Mouse (Mus musculus) ES-Bruce4 (cell line): ENCODE data around the gene Sidt2. TPM values are rescaled to one million over a fixed set of nuclear protein-coding genes. Genes with fewer than 3 reads are reported as not detected.
A peak's percentile ranks its signal among the peaks of the same experiment; 100 is the strongest.

Experiments used
- H3K27ac ChIP-seq: 2 replicates; pipeline ENCODE4 v1.5.1; 2012; ENCODE audit warnings: low read length, inconsistent platforms; ENCODE audit not compliant: insufficient read depth
- H3K27me3 ChIP-seq: 2 replicates; pipeline ENCODE4 v1.6.1; 2012; ENCODE audit warnings: mild to moderate bottlenecking, low read length, inconsistent platforms; ENCODE audit not compliant: control insufficient read depth, poor library complexity, insufficient read depth, severe bottlenecking
- H3K36me3 ChIP-seq: 2 replicates; pipeline ENCODE4 v1.6.1; 2012; ENCODE audit warnings: inconsistent platforms, mild to moderate bottlenecking, low read length, moderate library complexity; ENCODE audit not compliant: control insufficient read depth, poor library complexity, insufficient read depth, severe bottlenecking
- H3K4me1 ChIP-seq: one replicate; pipeline ENCODE4 v1.8.1; 2011; ENCODE audit warnings: low read length; ENCODE audit not compliant: control insufficient read depth, insufficient read depth
- H3K4me3 ChIP-seq: 2 replicates; pipeline ENCODE4 v1.5.1; 2011; ENCODE audit warnings: low read depth, mild to moderate bottlenecking, low read length
- H3K9ac ChIP-seq: 2 replicates; pipeline ENCODE4 v1.6.1; 2012; ENCODE audit warnings: low read depth, mild to moderate bottlenecking, inconsistent platforms; ENCODE audit not compliant: poor library complexity, severe bottlenecking
- H3K9me3 ChIP-seq: replicated peaks from 2 replicates; pipeline ENCODE4 v1.6.1; 2012; ENCODE audit warnings: mild to moderate bottlenecking, low read length, inconsistent platforms; ENCODE audit not compliant: control insufficient read depth, poor library complexity, insufficient read depth, severe bottlenecking
- CTCF ChIP-seq: IDR thresholded peaks from one replicate; pipeline ENCODE4 v1.8.1; 2011; ENCODE audit warnings: low read depth, low read length
- EP300 ChIP-seq: IDR thresholded peaks from 2 replicates; pipeline ENCODE4 v1.6.1; 2011; ENCODE audit warnings: low read depth, low read length; ENCODE audit not compliant: insufficient read depth
- POLR2A ChIP-seq: IDR thresholded peaks from one replicate; pipeline ENCODE4 v1.8.1; 2011; ENCODE audit warnings: low read length; ENCODE audit not compliant: insufficient read depth
- polyA plus RNA-seq: library from polyadenylated mRNA; stranded (reverse); fragments of >200 nt; gene quantifications from 2 replicates; pipeline ENCODE4 v1.2.4, GENCODE M21; 2011; ENCODE audit warnings: low read depth; ENCODE audit not compliant: missing spikeins, insufficient read depth, insufficient read length

Gene Sidt2
- 89.9 and 93.6 TPM in 2 replicates for polyA plus RNA-seq

DNA sequence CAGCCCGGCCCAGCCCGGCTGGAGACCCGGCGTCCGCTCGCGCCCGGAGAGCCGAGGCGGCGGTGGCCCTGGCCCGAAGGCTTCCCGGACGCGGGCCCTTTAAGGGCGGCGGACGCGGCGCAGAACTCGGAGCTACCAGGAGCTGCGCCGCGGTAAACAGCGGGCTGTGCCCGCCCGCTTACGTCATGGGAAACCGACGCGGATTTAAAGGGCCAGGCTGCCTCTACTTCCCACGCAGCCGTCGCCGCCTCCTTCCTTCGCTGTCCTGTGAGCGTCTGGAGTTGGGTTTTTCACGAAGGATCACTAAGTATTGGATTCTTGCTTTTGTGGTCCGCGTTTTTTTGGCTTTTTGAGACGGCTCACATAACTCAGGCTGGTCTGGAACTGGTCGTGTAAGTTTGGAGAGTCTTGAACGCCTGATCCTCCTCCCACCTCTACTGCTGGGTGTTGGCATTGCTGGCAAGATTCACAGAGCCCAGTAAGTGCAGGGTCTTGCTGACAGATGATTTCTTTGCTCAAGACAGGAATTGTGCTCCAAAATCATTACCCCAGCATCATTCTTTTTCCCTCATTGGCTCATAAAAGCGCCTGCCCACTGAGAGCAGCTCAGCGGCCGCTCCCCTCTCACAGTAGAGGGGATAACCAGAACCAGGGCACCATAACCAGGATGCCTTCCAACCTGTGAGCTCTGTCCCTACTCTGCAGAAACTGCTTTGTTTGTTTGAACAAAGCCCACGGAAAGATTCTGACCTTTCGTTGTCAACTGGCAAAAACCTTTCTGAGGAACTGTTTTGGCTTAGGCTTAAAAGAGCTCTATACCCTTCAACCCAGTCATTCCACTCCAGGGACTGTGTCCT, at the start of gene Sidt2:
TSS of gene Sidt2 (minus strand) at position 152 of the 857 bp plus-strand sequence.
- H3K9me3 ChIP-seq = no peaks in the 10 kb centered on the region
- H3K9ac ChIP-seq = peak within 1 kb of the TSS; percentile 79
- H3K27me3 ChIP-seq = no peaks in the 10 kb centered on the region
- no peaks in the 10 kb centered on the region for H3K36me3 ChIP-seq
- TF ChIP-seq POLR2A = no peak
- no peak for TF ChIP-seq EP300
- TF ChIP-seq CTCF = no peak
- peak within 1 kb of the TSS; percentile 67 for H3K4me3 ChIP-seq
- H3K4me1 ChIP-seq = no peaks in the 10 kb centered on the region
- H3K27ac ChIP-seq = no peak within 1 kb of the TSS

- no peaks in the 10 kb centered on the region for H3K4me1 ChIP-seq
- TF ChIP-seq CTCF = no peak
- no peak for TF ChIP-seq POLR2A
- no peak for TF ChIP-seq EP300
- H3K4me3 ChIP-seq = no peak overlapping the region
- H3K9ac ChIP-seq = no peak overlapping the region
- no peaks in the 10 kb centered on the region for H3K9me3 ChIP-seq
- H3K27ac ChIP-seq = no peak overlapping the region
- H3K36me3 ChIP-seq = no peaks in the 10 kb centered on the region
- no peaks in the 10 kb centered on the region for H3K27me3 ChIP-seq
Measured at GRCm38 (mm10) chr9:46004529-46004928, 49.5 kb upstream of the Sidt2 start.

GRCm38 (mm10) chr9:46003729-46004128, 48.7 kb upstream of the Sidt2 start:
- H3K36me3 ChIP-seq = no peaks in the 10 kb centered on the region
- TF ChIP-seq CTCF (peak; percentile 70), EP300 (no peak)
- no peak overlapping the region for H3K27ac ChIP-seq
- H3K4me3 ChIP-seq = peak overlapping the region; percentile 10; the same call in 1 of the 2 replicates
- H3K27me3 ChIP-seq = no peaks in the 10 kb centered on the region
- no peaks in the 10 kb centered on the region for H3K4me1 ChIP-seq
- no peaks in the 10 kb centered on the region for H3K9me3 ChIP-seq
- no peak overlapping the region for H3K9ac ChIP-seq

- H3K9ac ChIP-seq = no peak overlapping the region
- TF ChIP-seq CTCF (no peak), POLR2A (no peak), EP300 (no peak)
- no peak overlapping the region for H3K4me3 ChIP-seq
- H3K9me3 ChIP-seq = no peaks in the 10 kb centered on the region
- no peaks in the 10 kb centered on the region for H3K4me1 ChIP-seq
- H3K27me3 ChIP-seq = no peaks in the 10 kb centered on the region
- no peaks in the 10 kb centered on the region for H3K36me3 ChIP-seq
- no peak overlapping the region for H3K27ac ChIP-seq
Measured at GRCm38 (mm10) chr9:45999009-45999408, 44.0 kb upstream of the Sidt2 start.

- Histone ChIP-seq H3K4me1 (no peaks in the 10 kb centered on the region), H3K9ac (peak overlapping the region; percentile 85), H3K27ac (peak overlapping the region; percentile 93), H3K4me3 (peak overlapping the region; percentile 99), H3K36me3 (no peaks in the 10 kb centered on the region; the same call in 1 of the 2 replicates), H3K9me3 (no peaks in the 10 kb centered on the region), H3K27me3 (no peaks in the 10 kb centered on the region)
- TF ChIP-seq CTCF (no peak), POLR2A (no peak), EP300 (no peak)
Measured at GRCm38 (mm10) chr9:45985229-45985567, 30.1 kb upstream of the Sidt2 start.
